Mouse (Mus musculus): ENCODE measurements around the gene Rdh7. TPM values are rescaled to one million over a fixed set of nuclear protein-coding genes. Genes with fewer than 3 reads are reported as not detected.
"Not testable (repeated sequence)": the region's sequence is repeated elsewhere in the genome, so short reads cannot be mapped to it uniquely, and the experiment has no call there.

Rdh7 gene
- polyA plus RNA-seq, 1 experiment from 2014 or later: not detected

GRCm38 (mm10) chr10:127877681-127878080, 10.9 kb downstream of the Rdh7 start:
- no peak overlapping the region for H3K27ac ChIP-seq (ENCODE audit: low read length)
- no peaks in the 10 kb centered on the region for H3K27me3 ChIP-seq (replicated peaks; ENCODE audit: control insufficient read depth, insufficient read depth, low read length)
- H3K4me3 ChIP-seq (replicated peaks; ENCODE audit: low read length): no peak overlapping the region
- no peaks in the 10 kb centered on the region for H3K4me1 ChIP-seq (replicated peaks; ENCODE audit: control insufficient read depth, insufficient read depth, low read length)
- no peaks in the 10 kb centered on the region for H3K9me3 ChIP-seq (ENCODE audit: control insufficient read depth, low read length)
- no peak overlapping the region for H3K9ac ChIP-seq (replicated peaks; ENCODE audit: low read depth, low read length)
- no peak for ATAC-seq
- H3K36me3 ChIP-seq (ENCODE audit: control insufficient read depth, insufficient read depth): no peaks in the 10 kb centered on the region
- no peak overlapping the region for H3K4me2 ChIP-seq (ENCODE audit: low read length)
- WGBS: 54% methylated on average over 2 of the region's 2 CpGs

DNA sequence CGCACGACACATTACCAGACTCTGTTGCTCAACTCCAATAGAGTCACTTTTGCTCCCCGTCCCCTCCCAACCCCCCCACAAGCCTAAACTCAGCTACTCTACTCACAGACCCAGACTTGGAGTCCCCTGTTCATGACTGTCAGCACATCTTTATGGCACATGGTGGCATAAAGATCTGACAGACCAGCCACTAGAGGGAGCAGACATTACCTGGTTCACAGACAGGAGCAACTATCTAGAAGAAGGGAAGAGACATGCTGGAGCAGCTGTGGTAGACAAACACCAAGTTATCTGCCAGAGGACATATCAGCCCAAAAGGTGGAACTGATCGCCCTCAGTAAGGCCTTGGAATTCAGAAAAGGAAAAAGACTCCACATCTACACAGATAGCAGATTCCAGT, 16.1 kb downstream of the Rdh7 start:
- Histone ChIP-seq H3K27ac (ENCODE audit: low read length) (no peak overlapping the region), H3K4me3 (replicated peaks; ENCODE audit: low read length) (no peak overlapping the region), H3K9me3 (ENCODE audit: control insufficient read depth, low read length) (no peaks in the 10 kb centered on the region; the same call in 1 of the 2 replicates), H3K27me3 (replicated peaks; ENCODE audit: control insufficient read depth, insufficient read depth, low read length) (no peaks in the 10 kb centered on the region), H3K4me2 (ENCODE audit: low read length) (no peak overlapping the region), H3K9ac (replicated peaks; ENCODE audit: low read depth, low read length) (no peak overlapping the region), H3K36me3 (ENCODE audit: control insufficient read depth, insufficient read depth) (no peaks in the 10 kb centered on the region), H3K4me1 (replicated peaks; ENCODE audit: control insufficient read depth, insufficient read depth, low read length) (no peaks in the 10 kb centered on the region)
- WGBS: 67% methylated on average over 4 of the region's 4 CpGs
- no peak for ATAC-seq

DNA sequence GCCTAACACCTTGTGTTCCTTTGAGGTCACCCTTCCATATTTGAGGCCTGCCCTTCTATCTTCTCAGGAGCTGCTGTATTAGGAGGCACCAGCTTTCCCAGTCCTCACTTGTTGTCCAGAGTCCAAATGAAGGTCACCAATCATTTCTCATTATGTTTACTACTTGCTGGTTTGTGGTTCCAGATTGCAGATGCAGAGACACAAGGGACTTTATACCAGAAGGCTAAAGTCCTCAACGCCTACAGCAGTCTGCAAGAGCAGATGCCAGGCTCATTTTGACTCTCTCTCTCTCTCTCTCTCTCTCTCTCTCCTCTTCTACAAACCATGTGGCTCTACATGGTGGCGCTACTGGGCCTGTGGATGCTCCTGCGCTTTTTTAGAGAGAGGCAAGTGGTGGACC, 22.4 kb downstream of the Rdh7 start, which contains the start of gene Rdh16f2:
TSS of gene Rdh16f2 (plus strand) at position 243 of the 400 bp plus-strand sequence.
- H3K36me3 ChIP-seq (ENCODE audit: control insufficient read depth, insufficient read depth): no peaks in the 10 kb centered on the region
- 78% methylated on average over 3 of the region's 3 CpGs for WGBS

GRCm38 (mm10) chr10:127864931-127865330, 23.7 kb downstream of the Rdh7 start:
- no peak for ATAC-seq

More for the DNA sequence above, 22.4 kb downstream of the Rdh7 start, which contains the start of gene Rdh16f2:
- Histone ChIP-seq H3K27me3 (replicated peaks; ENCODE audit: control insufficient read depth, insufficient read depth, low read length) (no peaks in the 10 kb centered on the region), H3K4me2 (ENCODE audit: low read length) (no peak within 1 kb of the TSS), H3K27ac (ENCODE audit: low read length) (no peak within 1 kb of the TSS), H3K4me1 (replicated peaks; ENCODE audit: control insufficient read depth, insufficient read depth, low read length) (no peaks in the 10 kb centered on the region), H3K4me3 (replicated peaks; ENCODE audit: low read length) (no peak within 1 kb of the TSS), H3K9me3 (ENCODE audit: control insufficient read depth, low read length) (no peaks in the 10 kb centered on the region; the same call in 1 of the 2 replicates), H3K9ac (replicated peaks; ENCODE audit: low read depth, low read length) (no peak within 1 kb of the TSS)
- no peak for ATAC-seq

DNA sequence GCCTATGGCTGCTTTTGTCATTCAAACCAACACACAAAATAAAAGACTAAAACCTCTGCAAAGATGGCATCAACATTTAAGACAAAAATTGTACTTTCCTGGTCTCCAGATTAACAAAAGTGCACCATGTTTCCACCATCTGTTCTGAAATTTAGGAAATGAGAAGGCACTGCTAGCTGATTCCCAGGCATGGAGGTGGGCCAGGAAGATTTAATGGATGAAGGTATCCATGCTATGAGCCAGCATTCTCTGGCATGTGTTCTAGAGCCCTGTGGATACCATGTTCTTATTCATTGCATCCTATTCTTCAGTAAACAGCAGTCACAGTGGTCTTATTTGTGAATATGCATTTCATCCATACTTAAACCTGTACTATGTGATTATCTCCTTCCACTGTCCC, 32.2 kb downstream of the Rdh7 start:
- H3K36me3 ChIP-seq (ENCODE audit: control insufficient read depth, insufficient read depth): no peaks in the 10 kb centered on the region
- no peaks in the 10 kb centered on the region for H3K4me1 ChIP-seq (replicated peaks; ENCODE audit: control insufficient read depth, insufficient read depth, low read length)
- no peak overlapping the region for H3K4me2 ChIP-seq (ENCODE audit: low read length)
- H3K9ac ChIP-seq (replicated peaks; ENCODE audit: low read depth, low read length): no peak overlapping the region
- no peaks in the 10 kb centered on the region for H3K27me3 ChIP-seq (replicated peaks; ENCODE audit: control insufficient read depth, insufficient read depth, low read length)
- no peaks in the 10 kb centered on the region for H3K9me3 ChIP-seq (ENCODE audit: control insufficient read depth, low read length)
- H3K4me3 ChIP-seq (replicated peaks; ENCODE audit: low read length): no peak overlapping the region
- ATAC-seq: no peak
- no peak overlapping the region for H3K27ac ChIP-seq (ENCODE audit: low read length)

More at GRCm38 (mm10) chr10:127864931-127865330, 23.7 kb downstream of the Rdh7 start:
- Histone ChIP-seq H3K4me1 (replicated peaks; ENCODE audit: control insufficient read depth, insufficient read depth, low read length) (no peaks in the 10 kb centered on the region), H3K4me2 (ENCODE audit: low read length) (no peak overlapping the region), H3K9me3 (ENCODE audit: control insufficient read depth, low read length) (no peaks in the 10 kb centered on the region; the same call in 1 of the 2 replicates), H3K36me3 (ENCODE audit: control insufficient read depth, insufficient read depth) (no peaks in the 10 kb centered on the region), H3K4me3 (replicated peaks; ENCODE audit: low read length) (no peak overlapping the region), H3K9ac (replicated peaks; ENCODE audit: low read depth, low read length) (no peak overlapping the region), H3K27ac (ENCODE audit: low read length) (no peak overlapping the region), H3K27me3 (replicated peaks; ENCODE audit: control insufficient read depth, insufficient read depth, low read length) (no peaks in the 10 kb centered on the region)

GRCm38 (mm10) chr10:127849628-127850027, 39.0 kb downstream of the Rdh7 start, which contains the start of gene Rdh19:
TSS of gene Rdh19 (plus strand) at chr10:127849928.
- no peak within 1 kb of the TSS for H3K27ac ChIP-seq (ENCODE audit: low read length)
- H3K4me1 ChIP-seq (replicated peaks; ENCODE audit: control insufficient read depth, insufficient read depth, low read length): no peaks in the 10 kb centered on the region
- H3K4me3 ChIP-seq (replicated peaks; ENCODE audit: low read length): no peak within 1 kb of the TSS
- WGBS: 78% methylated on average over 1 of the region's 1 CpGs
- H3K9me3 ChIP-seq (ENCODE audit: control insufficient read depth, low read length): no peaks in the 10 kb centered on the region
- no peak for ATAC-seq
- H3K9ac ChIP-seq (replicated peaks; ENCODE audit: low read depth, low read length): no peak within 1 kb of the TSS
- no peak within 1 kb of the TSS for H3K4me2 ChIP-seq (ENCODE audit: low read length)
- H3K36me3 ChIP-seq (ENCODE audit: control insufficient read depth, insufficient read depth): no peaks in the 10 kb centered on the region
- H3K27me3 ChIP-seq (replicated peaks; ENCODE audit: control insufficient read depth, insufficient read depth, low read length): no peaks in the 10 kb centered on the region

DNA sequence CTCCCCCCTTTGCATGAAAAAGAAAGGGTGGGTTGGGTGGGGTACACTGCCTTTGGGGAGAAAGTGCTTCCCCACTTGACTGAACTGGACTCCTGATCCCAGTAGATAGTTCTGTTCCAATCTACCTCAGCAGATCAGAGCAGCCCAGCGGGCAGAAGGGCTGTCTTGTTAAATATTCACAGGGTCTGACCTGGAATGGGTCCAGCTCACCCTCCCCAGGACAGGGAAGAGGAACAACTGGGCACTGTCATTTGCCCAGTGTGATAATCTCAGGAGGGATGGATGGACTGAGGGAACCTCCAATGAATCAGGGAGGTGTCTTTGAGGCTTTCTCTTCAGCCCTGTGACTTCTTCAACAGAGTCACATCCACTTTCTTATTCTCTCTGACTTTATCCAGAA, 40.5 kb downstream of the Rdh7 start:
- Histone ChIP-seq H3K4me2 (ENCODE audit: low read length) (no peak overlapping the region), H3K9me3 (ENCODE audit: control insufficient read depth, low read length) (no peaks in the 10 kb centered on the region), H3K27ac (ENCODE audit: low read length) (no peak overlapping the region), H3K27me3 (replicated peaks; ENCODE audit: control insufficient read depth, insufficient read depth, low read length) (no peaks in the 10 kb centered on the region), H3K36me3 (ENCODE audit: control insufficient read depth, insufficient read depth) (no peaks in the 10 kb centered on the region), H3K4me1 (replicated peaks; ENCODE audit: control insufficient read depth, insufficient read depth, low read length) (no peaks in the 10 kb centered on the region), H3K4me3 (replicated peaks; ENCODE audit: low read length) (no peak overlapping the region), H3K9ac (replicated peaks; ENCODE audit: low read depth, low read length) (no peak overlapping the region)
- no peak for ATAC-seq
- 82% methylated on average over 1 of the region's 1 CpGs for WGBS

DNA sequence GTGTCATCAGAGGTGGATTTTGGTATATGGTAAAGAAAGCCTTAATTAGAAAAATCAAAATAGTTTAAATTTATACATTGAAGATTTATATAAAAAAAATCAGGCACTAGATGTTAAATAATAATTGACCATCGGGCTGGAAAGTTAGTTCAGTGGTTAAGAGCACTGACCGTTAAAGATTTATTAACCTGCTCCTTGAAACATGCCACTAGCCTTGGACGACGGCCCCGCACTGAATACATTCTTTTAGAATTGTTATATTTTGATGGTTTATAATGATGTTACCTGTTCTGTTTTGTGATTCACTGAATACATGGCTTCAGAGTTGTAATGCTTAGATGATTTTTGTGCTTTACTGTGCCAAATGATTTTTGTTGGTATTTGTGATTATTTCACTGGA, 42.7 kb downstream of the Rdh7 start:
- not testable (repeated sequence) for H3K27ac ChIP-seq (ENCODE audit: low read length); H3K27me3 ChIP-seq (replicated peaks; ENCODE audit: control insufficient read depth, insufficient read depth, low read length); H3K36me3 ChIP-seq (ENCODE audit: control insufficient read depth, insufficient read depth); H3K9me3 ChIP-seq (ENCODE audit: control insufficient read depth, low read length); H3K4me1 ChIP-seq (replicated peaks; ENCODE audit: control insufficient read depth, insufficient read depth, low read length); ATAC-seq; H3K4me2 ChIP-seq (ENCODE audit: low read length); H3K4me3 ChIP-seq (replicated peaks; ENCODE audit: low read length); H3K9ac ChIP-seq (replicated peaks; ENCODE audit: low read depth, low read length)
- WGBS: 92% methylated on average over 5 of the region's 5 CpGs

- H3K27me3 ChIP-seq (replicated peaks; ENCODE audit: control insufficient read depth, insufficient read depth, low read length): no peaks in the 10 kb centered on the region
- H3K4me3 ChIP-seq (replicated peaks; ENCODE audit: low read length): no peak overlapping the region
- 66% methylated on average over 2 of the region's 2 CpGs for WGBS
- no peaks in the 10 kb centered on the region for H3K36me3 ChIP-seq (ENCODE audit: control insufficient read depth, insufficient read depth)
- no peak overlapping the region for H3K27ac ChIP-seq (ENCODE audit: low read length)
- H3K4me1 ChIP-seq (replicated peaks; ENCODE audit: control insufficient read depth, insufficient read depth, low read length): no peaks in the 10 kb centered on the region
- ATAC-seq: no peak
- H3K9ac ChIP-seq (replicated peaks; ENCODE audit: low read depth, low read length): no peak overlapping the region
- no peak overlapping the region for H3K4me2 ChIP-seq (ENCODE audit: low read length)
- no peaks in the 10 kb centered on the region for H3K9me3 ChIP-seq (ENCODE audit: control insufficient read depth, low read length)
Observed at GRCm38 (mm10) chr10:127840776-127841175, 47.8 kb downstream of the Rdh7 start.

DNA sequence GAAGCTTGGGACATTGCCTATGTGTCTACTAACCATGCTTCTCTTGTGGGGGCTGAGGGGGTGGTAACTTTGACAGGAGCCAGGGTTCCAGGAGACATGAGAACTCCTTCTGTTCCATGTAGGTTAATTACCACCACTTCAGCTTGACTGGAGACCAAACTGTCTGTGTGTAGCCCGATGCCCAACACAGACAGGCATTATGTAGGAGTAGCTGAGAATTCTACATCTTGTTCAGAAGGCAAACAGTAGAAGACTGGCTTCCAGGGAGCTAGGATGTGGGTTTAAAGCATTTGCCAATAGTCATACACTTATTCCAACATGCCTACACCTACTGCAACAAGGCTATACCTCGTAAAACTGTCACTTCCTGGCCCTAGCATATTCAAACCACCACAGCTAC, 50.1 kb downstream of the Rdh7 start:
- Histone ChIP-seq H3K27me3 (replicated peaks; ENCODE audit: control insufficient read depth, insufficient read depth, low read length) (no peaks in the 10 kb centered on the region), H3K4me2 (ENCODE audit: low read length) (no peak overlapping the region), H3K36me3 (ENCODE audit: control insufficient read depth, insufficient read depth) (no peaks in the 10 kb centered on the region), H3K9ac (replicated peaks; ENCODE audit: low read depth, low read length) (no peak overlapping the region), H3K4me3 (replicated peaks; ENCODE audit: low read length) (no peak overlapping the region), H3K4me1 (replicated peaks; ENCODE audit: control insufficient read depth, insufficient read depth, low read length) (no peaks in the 10 kb centered on the region), H3K9me3 (ENCODE audit: control insufficient read depth, low read length) (no peaks in the 10 kb centered on the region), H3K27ac (ENCODE audit: low read length) (no peak overlapping the region)
- WGBS: 94% methylated on average over 2 of the region's 2 CpGs
- no peak for ATAC-seq
